Mouse (Mus musculus) neutrophil, adult 5-6 weeks (primary cell): Measurements from ENCODE around the gene Pbx2. TPM values are rescaled to one million over a fixed set of nuclear protein-coding genes. Genes with fewer than 3 reads are reported as not detected.
"Not testable (repeated sequence)": the region's sequence is repeated elsewhere in the genome, so short reads cannot be mapped to it uniquely, and the experiment has no call there.

Source experiments
- ATAC-seq: fragments of 151-379, 151-347 bp; 2 replicates; pipeline ENCODE4 v1.8.0; 2017; ENCODE audit warnings: mild to moderate bottlenecking, moderate TSS enrichment; ENCODE audit not compliant: insufficient number of reproducible peaks, poor library complexity, low FRiP score, severe bottlenecking; ENCODE audit errors: extremely low read depth
- total RNA-seq: library from RNA; stranded (forward); fragments of 200-1000 nt; gene quantifications from 2 replicates; pipeline ENCODE4 v1.2.3, GENCODE M21; 2017

Pbx2 gene
- total RNA-seq, result 89.6 and 100 TPM in 2 replicates

DNA sequence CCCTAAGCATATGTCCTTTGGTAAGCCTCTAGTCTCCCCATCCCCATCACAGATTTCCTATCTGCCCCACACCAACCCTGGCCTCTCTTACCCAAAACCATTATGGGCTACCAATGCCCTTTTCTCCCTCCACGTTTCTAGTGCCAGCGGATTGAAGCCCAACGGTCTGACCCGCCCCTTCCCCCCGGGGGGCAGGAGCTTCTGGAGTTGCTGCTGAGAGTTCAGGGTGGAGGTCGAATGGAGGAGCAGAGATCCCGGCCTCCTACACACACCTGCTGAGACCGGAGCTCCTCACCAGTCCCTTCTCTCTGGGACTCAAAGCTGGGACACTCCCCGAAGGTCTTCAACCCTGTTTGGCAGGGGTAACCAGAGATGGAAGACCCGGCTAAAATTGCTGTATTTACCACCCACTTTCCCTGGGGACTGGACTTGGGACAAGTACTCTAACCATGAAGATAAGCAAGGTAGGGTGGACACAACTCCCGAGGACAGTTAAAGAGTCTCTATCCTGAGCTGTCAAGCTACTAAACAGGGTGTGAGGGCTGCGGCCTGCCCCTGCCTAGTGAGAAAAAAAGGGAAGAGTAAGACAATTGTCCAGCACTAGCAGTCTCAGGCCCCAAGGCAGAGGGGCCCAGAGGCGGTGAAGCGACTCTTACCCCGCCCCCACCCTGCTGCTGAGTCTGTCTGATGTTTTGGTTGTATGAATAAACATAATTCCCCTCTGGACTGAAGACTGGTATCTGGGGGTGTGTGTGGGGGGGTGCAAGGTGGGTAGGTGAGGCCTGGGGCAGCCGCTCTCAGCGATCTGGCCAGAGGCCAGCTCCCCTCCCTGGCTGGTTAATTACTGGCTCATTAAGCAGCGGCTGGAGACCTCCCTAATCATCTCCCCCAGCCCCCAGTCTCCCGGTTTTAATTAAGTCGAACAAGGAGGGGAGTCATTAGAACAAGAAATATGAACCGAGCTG is at the start of gene Pbx2:
TSS of gene Pbx2 (plus strand) at position 238 of the 965 bp plus-strand sequence.
- no peak for ATAC-seq

DNA sequence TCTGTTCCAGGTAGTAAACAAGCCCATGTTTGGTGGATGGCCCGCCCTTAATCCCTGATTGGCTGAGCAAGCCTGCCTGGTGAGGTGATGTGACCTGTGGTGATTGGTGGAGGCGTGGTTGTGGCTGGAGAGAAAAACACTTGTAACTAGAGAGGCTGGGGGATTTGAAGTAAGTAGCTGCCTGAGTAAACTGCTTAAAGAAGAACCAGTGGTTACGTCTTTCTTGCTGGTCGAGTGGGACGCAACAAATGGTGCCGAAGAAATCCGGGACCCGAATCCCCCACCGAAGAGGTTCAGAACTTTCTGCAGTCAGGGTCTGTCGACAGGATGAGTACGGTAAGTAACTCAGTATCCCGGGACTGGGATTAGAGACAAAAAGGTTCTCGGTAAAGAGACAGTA is 47.5 kb upstream of the Pbx2 start:
- ATAC-seq, result not testable (repeated sequence)

GRCm38 (mm10) chr17:34546797-34547196 is 44.3 kb upstream of the Pbx2 start:
- ATAC-seq, result no peak

DNA sequence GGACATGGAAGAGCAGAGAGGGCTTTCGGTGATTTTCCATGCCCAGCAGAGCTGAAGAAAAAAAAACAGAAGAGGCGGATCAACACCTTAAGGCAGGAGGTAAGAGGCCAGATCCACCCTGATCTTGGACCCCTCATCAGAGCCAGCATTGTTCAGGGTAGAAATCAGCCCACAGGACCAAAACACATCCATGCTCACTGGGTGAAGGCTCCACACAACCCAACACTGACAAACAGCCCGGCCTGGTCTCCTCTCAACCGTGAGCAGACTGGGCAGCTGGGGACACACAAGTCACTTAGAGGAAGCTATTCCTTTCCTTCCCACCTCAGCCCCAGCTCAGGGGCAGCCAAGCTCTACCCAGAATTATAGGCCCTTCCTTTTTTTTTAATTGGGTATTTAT is 43.5 kb upstream of the Pbx2 start:
- no peak for ATAC-seq

DNA sequence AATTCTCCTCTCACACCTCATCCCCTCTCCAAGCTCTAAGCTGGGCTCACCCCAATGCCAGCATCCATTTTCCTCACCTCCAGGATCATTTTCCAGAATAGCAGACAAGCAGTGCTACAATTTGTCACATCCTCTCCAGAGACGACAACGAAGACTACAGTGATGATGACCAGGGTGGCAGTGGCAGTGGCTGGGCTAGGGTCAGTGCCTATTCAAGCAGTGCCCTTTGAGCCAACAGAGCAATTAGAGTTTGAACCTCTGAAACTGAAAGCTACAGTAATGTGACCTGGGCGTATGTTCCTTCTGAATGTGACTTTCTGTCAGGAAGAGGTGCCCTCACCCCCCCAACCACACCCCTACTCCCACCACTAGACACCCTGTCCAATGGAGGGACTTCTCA is 41.9 kb upstream of the Pbx2 start:
- ATAC-seq, result no peak

- ATAC-seq, result no peak
These were observed 41.2 kb upstream of the Pbx2 start for GRCm38 (mm10) chr17:34549843-34550242.

DNA sequence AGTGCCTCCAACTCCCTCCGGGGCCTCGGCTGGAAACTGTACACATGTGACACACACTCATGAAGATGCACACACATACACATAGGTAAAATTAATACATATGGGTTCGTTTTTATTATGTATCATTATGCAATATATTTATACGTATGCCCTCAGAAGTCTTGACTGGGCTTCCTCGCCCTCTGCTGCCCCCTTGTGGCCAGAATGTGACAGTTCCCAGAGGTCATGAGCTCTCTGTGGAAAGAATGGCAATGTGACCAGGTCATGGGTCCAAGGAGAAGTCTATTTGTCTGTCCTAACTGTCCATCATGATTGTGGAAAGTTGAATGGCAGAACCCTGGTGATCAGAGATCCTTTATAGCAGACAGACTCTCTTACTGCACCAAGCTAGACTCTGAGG is 35.6 kb upstream of the Pbx2 start:
- ATAC-seq, result peak; percentile 78

GRCm38 (mm10) chr17:34556406-34556805 is 34.7 kb upstream of the Pbx2 start:
- no peak for ATAC-seq

- no peak for ATAC-seq
These were observed 33.7 kb upstream of the Pbx2 start for GRCm38 (mm10) chr17:34557411-34557810.

GRCm38 (mm10) chr17:34559116-34559515 is 31.9 kb upstream of the Pbx2 start:
- no peak for ATAC-seq

DNA sequence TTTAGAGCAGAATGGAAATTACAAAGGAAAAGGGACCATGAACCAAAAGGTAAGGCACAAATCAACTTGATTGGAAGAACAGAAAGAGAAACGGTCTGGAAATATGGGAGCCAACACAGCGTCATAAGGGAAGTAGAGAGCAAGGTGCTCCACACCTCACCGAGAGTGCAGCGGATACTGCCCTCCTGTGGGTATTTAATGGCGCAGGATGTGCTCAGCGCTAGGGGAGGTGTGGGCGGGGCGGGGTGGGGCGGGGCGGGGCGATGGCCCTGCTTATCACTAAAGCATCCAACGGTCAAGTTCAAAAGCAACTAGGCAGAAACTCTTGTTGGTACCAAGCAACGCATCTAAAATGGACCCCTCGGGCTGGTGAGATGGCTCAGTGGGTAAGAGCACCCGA is 31.2 kb upstream of the Pbx2 start:
- ATAC-seq, result no peak

- ATAC-seq, result no peak
These were observed 30.6 kb upstream of the Pbx2 start for GRCm38 (mm10) chr17:34560438-34560837.

- ATAC-seq, result peak; percentile 77
These were observed 29.9 kb upstream of the Pbx2 start for GRCm38 (mm10) chr17:34561200-34561599.

GRCm38 (mm10) chr17:34562595-34562994 is 28.5 kb upstream of the Pbx2 start:
- no peak for ATAC-seq

DNA sequence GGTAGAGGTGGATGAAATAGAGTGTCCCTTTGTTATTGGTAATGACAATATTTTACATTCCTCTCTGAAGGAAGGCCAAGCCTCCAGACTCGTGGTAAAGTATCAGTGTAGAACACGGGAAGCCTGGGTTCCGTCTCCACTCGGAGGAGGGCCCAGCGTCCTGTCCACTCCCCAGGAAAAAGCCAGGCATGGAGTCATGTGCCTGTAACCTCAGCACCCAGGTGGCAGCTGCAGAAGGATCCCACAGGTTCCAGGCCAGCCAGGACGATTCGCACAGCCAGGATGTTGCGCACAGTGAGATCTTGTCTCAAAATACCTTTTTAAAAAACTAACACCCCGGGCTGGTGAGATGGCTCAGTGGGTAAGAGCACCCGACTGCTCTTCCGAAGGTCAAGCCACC is 27.7 kb upstream of the Pbx2 start:
- no peak for ATAC-seq

DNA sequence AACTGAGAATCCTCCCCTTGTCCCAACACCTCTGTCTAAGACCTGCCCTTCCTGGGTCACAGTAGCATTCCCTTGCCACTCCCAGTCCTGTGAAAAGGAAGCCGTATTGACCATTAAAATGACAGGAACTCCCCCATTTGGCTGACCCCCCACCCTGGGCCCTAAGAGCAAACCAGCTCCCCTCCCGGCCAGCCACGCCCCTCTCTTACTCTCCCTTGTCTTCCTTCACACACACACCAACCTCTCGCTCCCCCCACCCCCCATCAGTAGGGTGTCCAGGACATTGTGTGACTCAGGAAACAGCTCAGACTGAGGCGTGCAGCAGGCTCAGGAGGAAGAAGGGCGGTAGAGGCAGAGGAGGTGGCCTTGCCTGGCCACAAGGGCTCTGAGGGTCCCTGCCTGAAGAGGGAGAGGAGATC is 27.1 kb upstream of the Pbx2 start, which contains the start of gene Notch4:
TSS of gene Notch4 (plus strand) at position 266 of the 419 bp plus-strand sequence.
- no peak for ATAC-seq

- no peak for ATAC-seq
These were observed 26.3 kb upstream of the Pbx2 start for GRCm38 (mm10) chr17:34564796-34565195.

DNA sequence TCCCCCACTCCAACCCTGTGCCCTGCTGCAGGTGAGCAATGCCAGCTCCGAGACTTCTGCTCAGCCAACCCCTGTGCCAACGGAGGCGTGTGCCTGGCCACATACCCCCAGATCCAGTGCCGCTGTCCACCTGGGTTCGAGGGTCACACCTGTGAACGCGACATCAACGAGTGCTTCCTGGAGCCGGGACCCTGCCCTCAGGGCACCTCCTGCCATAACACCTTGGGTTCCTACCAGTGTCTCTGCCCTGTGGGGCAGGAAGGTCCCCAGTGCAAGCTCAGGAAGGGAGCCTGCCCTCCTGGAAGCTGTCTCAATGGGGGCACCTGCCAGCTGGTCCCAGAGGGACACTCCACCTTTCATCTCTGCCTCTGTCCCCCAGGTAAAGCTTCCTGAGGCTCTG is 23.8 kb upstream of the Pbx2 start:
- no peak for ATAC-seq

DNA sequence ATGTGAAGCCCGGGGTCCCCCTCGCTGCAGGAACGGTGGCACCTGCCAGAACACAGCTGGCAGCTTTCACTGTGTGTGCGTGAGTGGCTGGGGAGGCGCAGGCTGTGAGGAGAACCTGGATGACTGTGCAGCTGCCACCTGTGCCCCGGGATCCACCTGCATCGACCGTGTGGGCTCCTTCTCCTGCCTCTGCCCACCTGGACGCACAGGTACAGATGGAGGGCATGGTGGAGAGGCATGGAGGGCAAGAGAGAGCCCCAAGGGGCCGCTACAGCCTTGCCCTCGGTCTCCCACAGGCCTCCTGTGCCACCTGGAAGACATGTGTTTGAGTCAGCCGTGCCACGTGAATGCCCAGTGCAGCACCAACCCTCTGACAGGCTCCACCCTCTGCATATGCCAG is 22.6 kb upstream of the Pbx2 start:
- no peak for ATAC-seq

DNA sequence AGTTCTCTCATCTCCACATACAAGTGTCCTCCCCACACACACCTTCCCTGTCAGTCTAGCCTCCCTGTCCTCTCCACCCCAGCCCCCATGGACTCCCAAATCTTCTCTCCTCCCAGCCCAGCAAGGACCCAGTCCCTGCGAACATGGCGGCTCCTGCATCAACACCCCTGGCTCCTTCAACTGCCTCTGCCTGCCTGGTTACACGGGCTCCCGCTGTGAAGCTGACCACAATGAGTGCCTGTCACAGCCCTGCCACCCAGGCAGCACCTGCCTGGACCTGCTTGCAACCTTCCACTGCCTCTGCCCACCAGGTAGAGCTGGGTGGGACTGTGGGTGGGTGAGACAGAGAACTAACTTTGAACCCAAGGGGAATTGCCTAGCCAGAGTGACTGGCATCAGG is 21.1 kb upstream of the Pbx2 start:
- no peak for ATAC-seq

DNA sequence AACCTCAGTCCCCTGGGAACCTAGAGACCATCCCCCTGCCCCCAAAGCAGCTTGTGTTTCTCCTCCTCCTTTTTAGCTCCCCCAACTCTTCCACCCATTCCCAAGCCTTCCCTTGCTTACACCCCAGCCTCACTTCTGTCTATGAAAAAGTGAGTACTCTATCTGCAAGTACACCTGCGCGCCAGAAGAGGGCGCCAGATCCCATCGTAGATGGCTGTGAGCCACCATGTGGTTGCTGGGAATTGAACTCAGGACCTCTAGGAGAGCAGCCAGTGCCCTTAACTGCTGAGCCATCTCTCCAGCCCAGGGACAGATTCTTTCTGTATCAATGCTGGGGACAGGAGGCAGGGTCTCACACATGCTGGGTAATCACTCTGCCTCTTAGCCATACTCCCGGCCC is 19.2 kb upstream of the Pbx2 start:
- ATAC-seq, result no peak
